Mouse (Mus musculus) embryonic fibroblast, embryonic 13.5 days (primary cell): ENCODE measurements at regions not wholly inside any gene's neighbourhood (a gene's known extent, or its start where the extent isn't known, plus 50 kb on each side); places are given as distances from the start of the nearest gene placed in this dataset.

Experiments
- CTCF ChIP-seq: IDR thresholded peaks from 2 replicates; pipeline ENCODE4 v1.5.1; 2011; ENCODE audit warnings: mild to moderate bottlenecking, control low read depth, low read length, moderate library complexity, borderline replicate concordance; ENCODE audit not compliant: insufficient read depth
- POLR2A ChIP-seq: IDR thresholded peaks from 2 replicates; pipeline ENCODE4 v1.6.1; 2011; ENCODE audit warnings: low read depth, mild to moderate bottlenecking, control low read depth, low read length, moderate library complexity

- TF ChIP-seq CTCF (no peak), POLR2A (no peak)
Measured at GRCm38 (mm10) chr10:9458466-9458865, 216.5 kb downstream of the Samd5 start.
